ENCODE assay signal across 12 mouse cellular contexts in the genomic region with DNA sequence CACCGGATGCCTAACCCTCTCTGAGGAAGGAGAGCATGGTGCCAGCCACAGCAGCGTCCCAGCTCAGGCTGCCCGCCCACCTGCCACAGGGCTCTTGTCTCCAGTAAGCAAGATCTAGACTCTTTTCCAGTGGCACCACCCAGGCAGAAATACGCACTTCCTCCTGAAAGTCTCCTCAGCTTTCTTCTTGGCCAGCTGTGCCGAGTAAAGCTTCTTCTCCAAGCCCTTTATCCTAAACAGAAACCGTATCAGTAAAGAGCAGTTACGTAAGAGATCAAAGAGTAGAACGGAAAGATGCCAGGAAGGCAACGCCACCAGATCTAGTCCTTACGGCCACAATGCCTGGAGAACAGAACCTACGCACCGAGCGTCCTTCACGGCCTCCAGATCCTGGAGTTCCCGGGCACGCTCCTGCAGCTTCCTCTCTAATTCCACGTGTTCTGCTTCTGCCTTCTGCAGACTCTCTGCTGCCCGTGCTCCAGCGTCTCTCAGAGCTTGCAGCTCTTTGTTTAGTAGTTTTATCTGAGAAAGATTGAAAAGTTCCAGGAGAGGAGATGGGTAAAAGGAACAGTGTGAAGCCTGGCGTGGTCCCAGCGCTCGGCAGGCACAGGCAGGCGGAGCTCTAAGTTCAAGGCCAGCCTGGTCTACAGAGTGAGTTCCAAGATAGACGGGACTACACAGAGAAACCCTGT. TPM values are rescaled to one million over a fixed set of nuclear protein-coding genes. Genes with fewer than 3 reads are reported as not detected.
A peak's percentile ranks its signal among the peaks of the same experiment; 100 is the strongest.
DNase-seq lines count a peak whose midpoint lies in the region; ATAC-seq and TF ChIP-seq lines count a peak whose summit lies in the region.
"Had no signal": no experiment of that assay in that cellular context is flagged by ENCODE, and none has a peak within 500 bp of the region (broad histone marks: within the 10 kb centered on the region; RNA-seq: fewer than 3 reads in every experiment).

No protein-coding gene starts in this region.

- no peak for ATAC-seq in heart, embryonic 11.5 days (replicated peaks; ENCODE audit: insufficient number of reproducible peaks, low FRiP score, low TSS enrichment)
- ATAC-seq in lung, embryonic 16.5 days (ENCODE audit: low read depth): no peak
- ATAC-seq in intestine, postnatal 0 days: peak; percentile 31
- ATAC-seq in megakaryocyte-erythroid progenitor cell, adult 5-6 weeks (replicated peaks; ENCODE audit: low FRiP score, low TSS enrichment, poor library complexity, severe bottlenecking): no peak
- ATAC-seq in forebrain, embryonic 14.5 days: no peak
- ATAC-seq: activated CD4-positive, CD25-positive, alpha-beta regulatory T cell, adult 4 months had no signal

- DNase-seq in heart, adult 8-10 months (ENCODE audit: low spot score): no peak
- DNase-seq in lung, postnatal 4 days: no peak
- no peak for DNase-seq in forebrain, embryonic 14.5 days (ENCODE audit: low spot score)
- DNase-seq: cerebellum, postnatal 25 days had no signal

- WGBS in heart, embryonic 11.5 days (ENCODE audit: insufficient replicate concordance): 70% methylated on average over 24 of the region's 24 CpGs
- 66% methylated on average over 24 of the region's 24 CpGs for WGBS in lung, embryonic 16.5 days
- WGBS in intestine, postnatal 0 days: 40% methylated on average over 24 of the region's 24 CpGs
- WGBS in forebrain, embryonic 14.5 days: 87% methylated on average over 24 of the region's 24 CpGs

- TF ChIP-seq CTCF in intestine, postnatal 0 days (IDR thresholded peaks at IDR 0.05; ENCODE audit: low read depth): no peak
- no peak for TF ChIP-seq CTCF in testis, adult 2 months (IDR thresholded peaks at IDR 0.05; ENCODE audit: control insufficient read depth, insufficient read depth, insufficient replicate concordance, low read depth, low read length)

- no peaks in the 10 kb centered on the region for H3K36me3 ChIP-seq in heart, embryonic 11.5 days (ENCODE audit: control insufficient read depth, insufficient read depth, low read length)
- H3K36me3 ChIP-seq in lung, embryonic 16.5 days (ENCODE audit: control insufficient read depth, insufficient read depth, low read length): no peaks in the 10 kb centered on the region
- no peaks in the 10 kb centered on the region; the same call in 1 of the 2 replicates for H3K36me3 ChIP-seq in intestine, postnatal 0 days (ENCODE audit: control insufficient read depth, insufficient read depth)
- no peaks in the 10 kb centered on the region for H3K36me3 ChIP-seq in testis, adult 2 months (ENCODE audit: control insufficient read depth, insufficient read depth, low read length)
- H3K36me3 ChIP-seq in forebrain, embryonic 14.5 days (ENCODE audit: control insufficient read depth, insufficient read depth, low read length): peaks cover 17% of the 10 kb centered on the region; the same call in 1 of the 2 replicates

- no peaks in the 10 kb centered on the region for H3K9me3 ChIP-seq in heart, embryonic 11.5 days (replicated peaks; ENCODE audit: control insufficient read depth, low read length)
- H3K9me3 ChIP-seq in lung, embryonic 16.5 days (ENCODE audit: control insufficient read depth, low read length): no peaks in the 10 kb centered on the region
- no peaks in the 10 kb centered on the region for H3K9me3 ChIP-seq in intestine, postnatal 0 days (ENCODE audit: control insufficient read depth)
- no peaks in the 10 kb centered on the region for H3K9me3 ChIP-seq in forebrain, embryonic 14.5 days (replicated peaks; ENCODE audit: control insufficient read depth, low read length)
- H3K9me3 ChIP-seq: midbrain, embryonic 12.5 days had no signal

- no peak overlapping the region for H3K4me2 ChIP-seq in heart, embryonic 11.5 days
- no peak overlapping the region for H3K4me2 ChIP-seq in lung, embryonic 16.5 days (ENCODE audit: low read depth, low read length)
- peak overlapping the region; percentile 52 for H3K4me2 ChIP-seq in intestine, postnatal 0 days (replicated peaks; ENCODE audit: low read depth)
- H3K4me2 ChIP-seq in forebrain, embryonic 14.5 days (ENCODE audit: low read length): no peak overlapping the region
- H3K4me2 ChIP-seq: midbrain, embryonic 12.5 days had no signal

- no peaks in the 10 kb centered on the region for H3K27me3 ChIP-seq in heart, embryonic 11.5 days (ENCODE audit: control insufficient read depth, insufficient read depth, low read length)
- no peaks in the 10 kb centered on the region for H3K27me3 ChIP-seq in lung, embryonic 16.5 days (ENCODE audit: control insufficient read depth, insufficient read depth, low read depth, low read length)
- no peaks in the 10 kb centered on the region for H3K27me3 ChIP-seq in intestine, postnatal 0 days (replicated peaks; ENCODE audit: control insufficient read depth, insufficient read depth, low read length)
- no peaks in the 10 kb centered on the region for H3K27me3 ChIP-seq in testis, adult 2 months (ENCODE audit: control insufficient read depth, insufficient read depth, low read length)
- H3K27me3 ChIP-seq in forebrain, embryonic 14.5 days (replicated peaks; ENCODE audit: control insufficient read depth, insufficient read depth, low read length): no peaks in the 10 kb centered on the region
- H3K27me3 ChIP-seq: CH12.LX; midbrain, embryonic 12.5 days had no signal

- TF ChIP-seq POLR2A in testis, adult 2 months (IDR thresholded peaks at IDR 0.05; ENCODE audit: control insufficient read depth, low read depth, low read length): no peak; the same call in 1 of the 2 replicates

- peak overlapping the region; percentile 29; the same call in 1 of the 2 replicates for H3K27ac ChIP-seq in heart, embryonic 11.5 days (ENCODE audit: low read depth, low read length)
- 0 out of 2 replicates have a peak overlapping the region, but pooled peaks have one; percentile 14 for H3K27ac ChIP-seq in lung, embryonic 16.5 days (ENCODE audit: low read length)
- H3K27ac ChIP-seq in intestine, postnatal 0 days (ENCODE audit: low read depth, low read length): peak overlapping the region; percentile 57
- peak overlapping the region; percentile 86 for H3K27ac ChIP-seq in testis, adult 2 months (ENCODE audit: control insufficient read depth, insufficient read depth, low read depth, low read length)
- H3K27ac ChIP-seq in forebrain, embryonic 14.5 days (ENCODE audit: low read depth, low read length): no peak overlapping the region
- H3K27ac ChIP-seq: midbrain, embryonic 12.5 days had no signal

- H3K4me3 ChIP-seq in heart, embryonic 11.5 days (ENCODE audit: low read depth, low read length): no peak overlapping the region
- H3K4me3 ChIP-seq in lung, embryonic 16.5 days (ENCODE audit: low read length): no peak overlapping the region
- H3K4me3 ChIP-seq in intestine, postnatal 0 days (ENCODE audit: low read depth, low read length): no peak overlapping the region
- H3K4me3 ChIP-seq in testis, adult 2 months (ENCODE audit: control insufficient read depth, low read depth, low read length): peak overlapping the region; percentile 25
- no peak overlapping the region for H3K4me3 ChIP-seq in forebrain, embryonic 14.5 days (ENCODE audit: low read depth, low read length)
- H3K4me3 ChIP-seq: midbrain, embryonic 12.5 days had no signal

- 0 out of 2 replicates have a peak, but pooled peaks cover 3% of the 10 kb centered on the region for H3K4me1 ChIP-seq in heart, embryonic 11.5 days (ENCODE audit: control insufficient read depth, insufficient read depth, low read length)
- peaks cover 6% of the 10 kb centered on the region; the same call in 1 of the 2 replicates for H3K4me1 ChIP-seq in lung, embryonic 16.5 days (replicated peaks; ENCODE audit: control insufficient read depth, insufficient read depth, low read length)
- H3K4me1 ChIP-seq in intestine, postnatal 0 days (replicated peaks; ENCODE audit: control insufficient read depth, insufficient read depth, low read length): no peaks in the 10 kb centered on the region
- no peaks in the 10 kb centered on the region; the same call in none of the 2 replicates for H3K4me1 ChIP-seq in testis, adult 2 months (ENCODE audit: control insufficient read depth, insufficient read depth, low read length)
- no peaks in the 10 kb centered on the region for H3K4me1 ChIP-seq in forebrain, embryonic 14.5 days (ENCODE audit: control insufficient read depth, insufficient read depth, low read length)
- H3K4me1 ChIP-seq: midbrain, embryonic 12.5 days had no signal

- H3K9ac ChIP-seq in heart, embryonic 11.5 days (ENCODE audit: low read depth, low read length): no peak overlapping the region
- no peak overlapping the region for H3K9ac ChIP-seq in lung, embryonic 16.5 days (ENCODE audit: low read length)
- H3K9ac ChIP-seq in intestine, postnatal 0 days (ENCODE audit: low read depth, low read length): no peak overlapping the region
- no peak overlapping the region for H3K9ac ChIP-seq in forebrain, embryonic 14.5 days (ENCODE audit: low read length)
- H3K9ac ChIP-seq: midbrain, embryonic 12.5 days had no signal

RNA-seq across cellular contexts. Expression of gene Ccdc57, which starts 29.4 kb away (rescaled TPM):
- 3.3 and 3.9 TPM in 2 replicates for polyA plus RNA-seq in heart, embryonic 11.5 days (2014; fragmentation: Nextera tagmentation; extraction: Ambion mirVana)
- total RNA-seq in heart, adult 8-10 months (2022): 1 to 10 TPM in 2 of 4 experiments, under 1 TPM in 2; 0.72 to 1.7 (median 1.2) TPM
- polyA plus RNA-seq in lung, embryonic 16.5 days (2015; fragmentation: Nextera tagmentation; extraction: Ambion mirVana): 6.4 TPM in 2 replicates
- 1.1 and 1.3 TPM in 2 replicates for polyA plus RNA-seq in intestine, postnatal 0 days (2015; fragmentation: Nextera tagmentation; extraction: Ambion mirVana)
- 34.6 and 37.5 TPM in 2 replicates for polyA plus RNA-seq in testis, adult 2 months (2012; rRNA removed)
- 9.0 and 14.0 TPM in 2 replicates for total RNA-seq in megakaryocyte-erythroid progenitor cell, adult 5-6 weeks (2014; fragmentation: Nextera tagmentation)
- total RNA-seq in megakaryocyte-erythroid progenitor cell, adult 5-6 weeks (2017): 6.4 and 6.8 TPM in 2 replicates
- polyA plus RNA-seq in forebrain, embryonic 14.5 days (2014; fragmentation: Nextera tagmentation; extraction: Ambion mirVana): 5.0 and 6.5 TPM in 2 replicates

RNA-seq across cellular contexts. Expression of gene Slc16a3, which starts 45.0 kb away (rescaled TPM):
- 176 and 189 TPM in 2 replicates for polyA plus RNA-seq in heart, embryonic 11.5 days (2014; fragmentation: Nextera tagmentation; extraction: Ambion mirVana)
- 1 to 10 TPM; 1.0 to 3.7 (median 1.3) TPM for total RNA-seq in heart, adult 8-10 months (2022)
- 52.2 and 62.5 TPM in 2 replicates for polyA plus RNA-seq in lung, embryonic 16.5 days (2015; fragmentation: Nextera tagmentation; extraction: Ambion mirVana)
- 7.2 and 8.0 TPM in 2 replicates for polyA plus RNA-seq in intestine, postnatal 0 days (2015; fragmentation: Nextera tagmentation; extraction: Ambion mirVana)
- polyA plus RNA-seq in testis, adult 2 months (2012; rRNA removed): 3.7 and 4.4 TPM in 2 replicates
- total RNA-seq in megakaryocyte-erythroid progenitor cell, adult 5-6 weeks (2014; fragmentation: Nextera tagmentation): 0.15 and 1.9 TPM in 2 replicates
- 2.1 and 3.2 TPM in 2 replicates for total RNA-seq in megakaryocyte-erythroid progenitor cell, adult 5-6 weeks (2017)
- 3.8 and 5.6 TPM in 2 replicates for polyA plus RNA-seq in forebrain, embryonic 14.5 days (2014; fragmentation: Nextera tagmentation; extraction: Ambion mirVana)
